Mouse (Mus musculus): Measurements from ENCODE around the gene Angel1.

The Angel1 gene

GRCm38 (mm10) chr12:86679546-86679930, 46.7 kb downstream of the Angel1 start:
- no peak for DNase-seq (ENCODE audit: low read depth)

- DNase-seq (ENCODE audit: low read depth): peak; percentile 28
These were observed 47.4 kb downstream of the Angel1 start, which contains the start of gene Vash1 for GRCm38 (mm10) chr12:86678591-86679545. Gene Vash1 (plus strand): TSS chr12:86678700.

- no peak for DNase-seq (ENCODE audit: low read depth)
These were observed 53.8 kb downstream of the Angel1 start for GRCm38 (mm10) chr12:86672507-86672906.

- no peak for DNase-seq (ENCODE audit: low read depth)
These were observed 54.2 kb downstream of the Angel1 start for GRCm38 (mm10) chr12:86672105-86672504.

- no peak for DNase-seq (ENCODE audit: low read depth)
These were observed 57.9 kb downstream of the Angel1 start for GRCm38 (mm10) chr12:86668404-86668803.

- peak; percentile 8 for DNase-seq (ENCODE audit: low read depth)
These were observed 60.6 kb downstream of the Angel1 start for GRCm38 (mm10) chr12:86665656-86666055.

GRCm38 (mm10) chr12:86660466-86660865, 65.8 kb downstream of the Angel1 start:
- no peak for DNase-seq (ENCODE audit: low read depth)

GRCm38 (mm10) chr12:86659447-86659968, 66.8 kb downstream of the Angel1 start:
- DNase-seq (ENCODE audit: low read depth): no peak

GRCm38 (mm10) chr12:86652570-86653041, 73.7 kb downstream of the Angel1 start:
- peak; percentile 80 for DNase-seq (ENCODE audit: low read depth)

- no peak for DNase-seq (ENCODE audit: low read depth)
These were observed 74.9 kb downstream of the Angel1 start for GRCm38 (mm10) chr12:86651301-86651860.
